Mouse (Mus musculus) forebrain, embryonic 15.5 days (tissue): Measurements from ENCODE around the gene Pard3b. TPM values are rescaled to one million over a fixed set of nuclear protein-coding genes. Genes with fewer than 3 reads are reported as not detected.

Experiments
- ATAC-seq: fragments of 200-750 bp; cut with Nextera tagmentation; replicated peaks from 2 replicates; pipeline ENCODE4 v1.8.0; 2017; ENCODE audit warnings: mild to moderate bottlenecking, moderate TSS enrichment, moderate library complexity
- H3K27ac ChIP-seq: fragments of 300-500 bp; sonication (generic); replicated peaks from 2 replicates; pipeline ENCODE4 v1.5.1; 2015; ENCODE audit warnings: mild to moderate bottlenecking, inconsistent platforms
- H3K27me3 ChIP-seq: fragments of 300-500 bp; sonication (generic); 2 replicates; pipeline ENCODE4 v1.6.1; 2015; ENCODE audit warnings: inconsistent platforms
- H3K36me3 ChIP-seq: fragments of 300-500 bp; sonication (generic); 2 replicates; pipeline ENCODE4 v1.6.1; 2015; ENCODE audit warnings: mild to moderate bottlenecking, inconsistent platforms
- H3K4me1 ChIP-seq: fragments of 300-500 bp; sonication (generic); 2 replicates; pipeline ENCODE4 v1.6.1; 2015; ENCODE audit warnings: inconsistent platforms
- H3K4me2 ChIP-seq: fragments of 300-500 bp; sonication (generic); replicated peaks from 2 replicates; pipeline ENCODE4 v1.6.1; 2015; ENCODE audit warnings: mild to moderate bottlenecking, inconsistent platforms
- H3K4me3 ChIP-seq: fragments of 300-500 bp; sonication (generic); 2 replicates; pipeline ENCODE4 v1.5.1; 2015; ENCODE audit warnings: mild to moderate bottlenecking, inconsistent platforms
- H3K9ac ChIP-seq: fragments of 300-500 bp; sonication (generic); replicated peaks from 2 replicates; pipeline ENCODE4 v1.6.1; 2015; ENCODE audit warnings: mild to moderate bottlenecking, inconsistent platforms
- H3K9me3 ChIP-seq: fragments of 300-500 bp; sonication (generic); 2 replicates; pipeline ENCODE4 v1.6.1; 2016; ENCODE audit warnings: inconsistent platforms
- WGBS: fragments of 180-500 bp; shearing (Covaris S2); methylation state at CpG from one replicate; pipeline ENCODE4 v1.1.7; 2015; ENCODE audit warnings: mixed read lengths; 5-methylcytosine and 5-hydroxymethylcytosine counted together
- polyA plus RNA-seq: library from polyadenylated mRNA; unstranded; fragments of >200 nt; fragmentation: Nextera tagmentation; extraction: Ambion mirVana; gene quantifications from 2 replicates; pipeline ENCODE4 v1.2.1, GENCODE M21; 2015

The Pard3b gene
- polyA plus RNA-seq, 1 experiment from 2014 or later = 9.8 TPM

DNA sequence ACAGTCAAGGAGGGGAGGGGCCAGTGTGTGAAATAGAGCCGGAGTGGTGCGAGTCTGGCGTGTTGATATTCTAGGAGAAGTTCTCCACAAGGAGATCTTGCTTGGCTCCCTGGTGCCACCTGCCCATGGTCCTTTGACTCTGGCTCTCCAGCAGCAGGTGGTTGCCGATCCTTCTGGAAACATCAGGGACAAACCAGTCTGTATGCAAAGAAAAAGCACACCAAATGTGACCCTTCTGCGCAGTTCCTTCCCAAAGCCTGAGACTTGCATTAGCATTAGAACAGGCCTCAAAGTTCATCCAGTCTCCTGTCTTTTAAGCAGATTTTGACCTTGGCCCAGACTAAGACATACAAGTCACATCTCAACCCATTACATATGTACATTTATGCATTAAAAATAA, 1011.9 kb downstream of the Pard3b start:
- Histone ChIP-seq H3K4me1 (no peaks in the 10 kb centered on the region), H3K4me3 (no peak overlapping the region), H3K27ac (no peak overlapping the region), H3K9me3 (no peaks in the 10 kb centered on the region), H3K9ac (no peak overlapping the region), H3K27me3 (no peaks in the 10 kb centered on the region), H3K36me3 (no peaks in the 10 kb centered on the region), H3K4me2 (no peak overlapping the region)
- no peak for ATAC-seq
- 95% methylated on average over 5 of the region's 5 CpGs for WGBS

GRCm38 (mm10) chr1:62654436-62654835, 1015.8 kb downstream of the Pard3b start:
- Histone ChIP-seq H3K27me3 (no peaks in the 10 kb centered on the region), H3K9me3 (no peaks in the 10 kb centered on the region), H3K4me3 (no peak overlapping the region), H3K36me3 (no peaks in the 10 kb centered on the region), H3K4me2 (no peak overlapping the region), H3K27ac (no peak overlapping the region), H3K9ac (no peak overlapping the region), H3K4me1 (no peaks in the 10 kb centered on the region)
- no peak for ATAC-seq
- 67% methylated on average over 6 of the region's 6 CpGs for WGBS

DNA sequence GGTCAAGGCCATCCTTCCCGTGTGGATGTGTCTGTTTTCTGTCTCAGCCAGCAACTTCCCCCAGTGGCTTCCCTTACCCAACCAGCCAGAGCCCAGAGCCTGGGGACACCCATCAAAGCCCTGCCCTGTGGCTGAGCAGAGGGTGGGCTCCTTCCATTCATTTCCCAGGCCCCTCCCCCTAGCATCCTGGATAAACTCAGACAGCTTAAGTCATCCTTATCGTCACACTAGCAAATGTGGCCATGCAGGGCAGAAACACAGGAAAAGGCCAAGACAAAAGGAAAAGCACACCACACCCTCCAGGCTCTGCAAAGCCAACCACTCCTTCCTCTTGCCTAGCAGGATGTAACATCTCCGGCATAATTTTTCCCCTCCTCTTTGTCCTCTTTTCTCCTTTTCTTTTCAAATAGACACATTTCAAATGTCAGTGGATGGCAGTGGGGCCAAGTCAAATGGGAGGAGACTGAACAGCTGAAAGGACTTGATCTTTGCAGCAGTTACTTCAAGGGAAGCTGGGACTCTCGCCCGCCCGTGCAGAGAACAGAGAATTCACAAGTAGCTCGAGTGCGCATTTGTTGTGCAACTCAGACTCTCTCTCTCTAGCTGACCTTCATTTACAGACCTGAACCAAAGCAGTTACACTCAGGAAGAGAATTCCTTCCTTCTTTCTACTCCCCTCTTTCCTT, 1026.5 kb downstream of the Pard3b start:
- 55% methylated on average over 8 of the region's 8 CpGs for WGBS
- no peaks in the 10 kb centered on the region for H3K36me3 ChIP-seq
- no peak for ATAC-seq
- no peak overlapping the region for H3K4me3 ChIP-seq
- no peaks in the 10 kb centered on the region for H3K27me3 ChIP-seq
- H3K4me1 ChIP-seq = no peaks in the 10 kb centered on the region
- H3K9me3 ChIP-seq = no peaks in the 10 kb centered on the region
- no peak overlapping the region for H3K27ac ChIP-seq
- no peak overlapping the region for H3K4me2 ChIP-seq
- no peak overlapping the region for H3K9ac ChIP-seq

- no peaks in the 10 kb centered on the region for H3K27me3 ChIP-seq
- no peak overlapping the region for H3K4me3 ChIP-seq
- no peak overlapping the region for H3K9ac ChIP-seq
- no peaks in the 10 kb centered on the region for H3K4me1 ChIP-seq
- WGBS = 91% methylated on average over 5 of the region's 5 CpGs
- no peaks in the 10 kb centered on the region for H3K9me3 ChIP-seq
- no peak overlapping the region for H3K4me2 ChIP-seq
- H3K27ac ChIP-seq = no peak overlapping the region
- no peaks in the 10 kb centered on the region for H3K36me3 ChIP-seq
- no peak for ATAC-seq
These were observed 1027.4 kb downstream of the Pard3b start for GRCm38 (mm10) chr1:62665771-62666730.

- Histone ChIP-seq H3K4me1 (no peaks in the 10 kb centered on the region), H3K9me3 (no peaks in the 10 kb centered on the region), H3K36me3 (no peaks in the 10 kb centered on the region), H3K4me2 (no peak overlapping the region), H3K27ac (no peak overlapping the region), H3K4me3 (no peak overlapping the region), H3K9ac (no peak overlapping the region), H3K27me3 (no peaks in the 10 kb centered on the region)
- WGBS = 81% methylated on average over 5 of the region's 5 CpGs
- no peak for ATAC-seq
These were observed 1028.2 kb downstream of the Pard3b start for GRCm38 (mm10) chr1:62666780-62667179.

GRCm38 (mm10) chr1:62678611-62679344, 1040.2 kb downstream of the Pard3b start:
- H3K4me3 ChIP-seq = no peak overlapping the region
- 41% methylated on average over 4 of the region's 4 CpGs for WGBS
- peaks cover 16% of the 10 kb centered on the region for H3K4me1 ChIP-seq
- H3K27me3 ChIP-seq = no peaks in the 10 kb centered on the region
- H3K9ac ChIP-seq = no peak overlapping the region
- H3K27ac ChIP-seq = no peak overlapping the region
- no peak overlapping the region for H3K4me2 ChIP-seq
- H3K36me3 ChIP-seq = no peaks in the 10 kb centered on the region
- H3K9me3 ChIP-seq = no peaks in the 10 kb centered on the region
- no peak for ATAC-seq

DNA sequence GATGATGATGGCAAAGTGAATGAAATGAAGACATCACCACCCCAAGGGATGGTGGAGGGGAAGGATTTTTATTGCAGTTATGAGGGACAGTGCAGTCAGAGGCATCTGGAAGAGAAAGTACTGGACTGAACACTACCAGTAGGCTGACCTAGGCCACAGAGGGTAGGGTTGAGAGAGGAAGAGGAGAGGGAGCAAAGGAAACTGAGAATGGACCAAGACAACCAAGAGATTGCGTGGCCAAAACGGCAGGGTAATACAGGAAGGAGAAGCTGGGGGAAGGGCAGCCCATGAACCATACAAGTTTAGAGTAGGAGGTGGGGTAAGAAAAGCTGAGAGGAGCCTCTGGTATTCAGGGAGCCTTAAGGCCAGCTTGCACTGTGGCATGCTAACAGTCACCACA, 1040.8 kb downstream of the Pard3b start:
- Histone ChIP-seq H3K9me3 (no peaks in the 10 kb centered on the region), H3K4me3 (no peak overlapping the region), H3K4me2 (no peak overlapping the region), H3K36me3 (no peaks in the 10 kb centered on the region), H3K9ac (no peak overlapping the region), H3K27me3 (no peaks in the 10 kb centered on the region), H3K4me1 (peaks cover 16% of the 10 kb centered on the region), H3K27ac (no peak overlapping the region)
- 93% methylated on average over 2 of the region's 2 CpGs for WGBS
- ATAC-seq = no peak

- H3K4me1 ChIP-seq = peaks cover 16% of the 10 kb centered on the region
- H3K9me3 ChIP-seq = no peaks in the 10 kb centered on the region
- no peaks in the 10 kb centered on the region for H3K27me3 ChIP-seq
- H3K36me3 ChIP-seq = no peaks in the 10 kb centered on the region
- H3K27ac ChIP-seq = peak overlapping the region; percentile 43
- no peak overlapping the region for H3K4me3 ChIP-seq
- peak overlapping the region; percentile 25 for H3K4me2 ChIP-seq
- H3K9ac ChIP-seq = no peak overlapping the region
- ATAC-seq = peak; percentile 82
- 24% methylated on average over 21 of the region's 21 CpGs for WGBS
These were observed 1044.1 kb downstream of the Pard3b start for GRCm38 (mm10) chr1:62682456-62683385.

DNA sequence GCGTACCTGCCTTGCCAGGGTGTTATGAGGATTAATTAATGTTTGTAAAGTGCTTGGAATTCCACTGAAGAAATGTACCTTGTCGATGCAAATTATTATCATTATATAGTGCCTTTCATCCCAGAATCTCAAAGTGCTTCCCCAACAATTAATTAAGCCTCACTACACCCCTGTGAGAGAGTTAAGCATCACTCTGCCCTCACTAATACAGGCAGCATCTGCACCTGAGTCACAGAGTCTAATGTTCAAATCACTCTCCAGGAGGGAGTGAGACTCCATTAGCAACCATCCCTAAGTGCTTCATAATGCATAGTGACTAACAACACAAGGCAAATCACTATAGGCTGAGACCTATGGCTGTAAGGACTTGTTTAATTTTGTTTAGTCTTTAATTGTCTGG, 1044.9 kb downstream of the Pard3b start:
- no peak overlapping the region for H3K4me3 ChIP-seq
- no peak for ATAC-seq
- no peak overlapping the region for H3K4me2 ChIP-seq
- peaks cover 16% of the 10 kb centered on the region for H3K4me1 ChIP-seq
- WGBS = 70% methylated on average over 2 of the region's 2 CpGs
- no peak overlapping the region for H3K9ac ChIP-seq
- no peak overlapping the region for H3K27ac ChIP-seq
- H3K9me3 ChIP-seq = no peaks in the 10 kb centered on the region
- no peaks in the 10 kb centered on the region for H3K27me3 ChIP-seq
- H3K36me3 ChIP-seq = no peaks in the 10 kb centered on the region

DNA sequence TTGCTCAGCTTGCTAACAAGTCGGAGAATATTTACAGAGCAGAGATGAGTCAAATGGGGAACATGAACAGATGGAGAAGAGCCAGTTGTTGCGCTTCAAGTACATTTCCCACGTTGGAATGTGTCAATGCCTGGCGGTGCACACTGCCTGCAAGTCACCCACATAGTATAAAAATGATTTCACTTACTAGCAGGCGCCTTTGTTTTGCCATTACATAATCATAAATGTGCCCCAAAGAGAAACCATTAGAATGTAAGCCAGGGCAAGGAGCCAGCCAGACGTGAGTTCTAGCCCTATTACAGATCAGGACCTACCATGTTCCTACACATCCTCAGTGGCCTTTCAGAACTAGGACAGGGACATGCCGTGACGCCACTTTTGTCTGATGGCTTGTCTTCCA, 1048.9 kb downstream of the Pard3b start:
- no peak for ATAC-seq
- Histone ChIP-seq H3K36me3 (no peaks in the 10 kb centered on the region), H3K9me3 (no peaks in the 10 kb centered on the region), H3K27ac (no peak overlapping the region), H3K27me3 (no peaks in the 10 kb centered on the region), H3K4me3 (no peak overlapping the region), H3K4me2 (no peak overlapping the region), H3K4me1 (peaks cover 10% of the 10 kb centered on the region), H3K9ac (no peak overlapping the region)
- WGBS = 82% methylated on average over 8 of the region's 8 CpGs

DNA sequence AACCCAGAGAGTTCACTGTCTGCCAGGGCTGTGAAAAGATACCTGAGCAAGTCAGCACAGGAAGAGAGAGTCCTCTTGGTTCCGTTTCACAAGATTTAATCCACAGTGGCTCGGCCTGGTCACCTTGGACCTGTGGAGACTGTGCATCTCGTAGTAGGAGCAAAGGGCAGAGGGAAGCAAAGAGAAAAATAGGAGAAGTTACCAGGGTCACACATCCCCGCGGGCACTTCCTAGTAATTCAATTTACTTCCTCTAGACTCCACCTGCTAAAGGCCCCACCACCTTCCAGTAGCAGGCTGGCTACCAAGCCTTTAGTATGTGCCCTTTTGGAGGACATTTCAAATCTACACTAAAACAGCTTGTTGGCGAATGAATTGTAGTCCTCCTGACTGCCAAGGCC, 1052.6 kb downstream of the Pard3b start:
- no peak overlapping the region for H3K27ac ChIP-seq
- H3K4me1 ChIP-seq = no peaks in the 10 kb centered on the region
- WGBS = 95% methylated on average over 6 of the region's 6 CpGs
- no peak for ATAC-seq
- no peaks in the 10 kb centered on the region for H3K9me3 ChIP-seq
- H3K36me3 ChIP-seq = no peaks in the 10 kb centered on the region
- no peaks in the 10 kb centered on the region for H3K27me3 ChIP-seq
- H3K4me2 ChIP-seq = no peak overlapping the region
- H3K9ac ChIP-seq = no peak overlapping the region
- H3K4me3 ChIP-seq = no peak overlapping the region
